Mouse (Mus musculus) heart, embryonic 14.5 days (tissue): ENCODE data around the gene Kif9. TPM values are rescaled to one million over a fixed set of nuclear protein-coding genes. Genes with fewer than 3 reads are reported as not detected.

Experiments
- ATAC-seq: fragments of 200-750 bp; cut with Nextera tagmentation; 2 replicates; pipeline ENCODE4 v1.8.0; 2017; ENCODE audit warnings: low read depth, moderate TSS enrichment; ENCODE audit not compliant: insufficient number of reproducible peaks, insufficient read depth, low FRiP score
- H3K27ac ChIP-seq, 2 experiments: fragments of 200-500 bp in 1 of 2; fragments of 300-500 bp in 1 of 2; sonication (generic) in 1 of 2; replicated peaks in 1 of 2; 2 replicates each; pipeline ENCODE4 v1.5.1; 2012 to 2014; ENCODE audit warnings: low read depth in 2 of 2, low read length in 2 of 2, control low read depth in 1 of 2, mild to moderate bottlenecking in 1 of 2, mixed read lengths in 1 of 2; ENCODE audit not compliant: control insufficient read depth in 1 of 2, insufficient read depth in 1 of 2
- H3K27me3 ChIP-seq: fragments of 300-500 bp; sonication (generic); 2 replicates; pipeline ENCODE4 v1.6.1; 2014; ENCODE audit warnings: mild to moderate bottlenecking, low read length, control low read depth; ENCODE audit not compliant: control insufficient read depth, insufficient read depth
- H3K36me3 ChIP-seq: fragments of 300-500 bp; sonication (generic); 2 replicates; pipeline ENCODE4 v1.6.1; 2014; ENCODE audit warnings: mild to moderate bottlenecking, control low read depth, low read length, mixed read lengths; ENCODE audit not compliant: control insufficient read depth, insufficient read depth
- H3K4me1 ChIP-seq, 2 experiments: fragments of 200-500 bp in 1 of 2; fragments of 300-500 bp in 1 of 2; sonication (generic) in 1 of 2; 2 replicates each; pipeline ENCODE4 v1.6.1; 2012 to 2014; ENCODE audit warnings: low read length in 2 of 2, control low read depth in 1 of 2, mixed read lengths in 1 of 2; ENCODE audit not compliant: control insufficient read depth in 2 of 2, insufficient read depth in 2 of 2
- H3K4me2 ChIP-seq: fragments of 300-500 bp; sonication (generic); 2 replicates; pipeline ENCODE4 v1.6.1; 2014; ENCODE audit warnings: mild to moderate bottlenecking, low read length
- H3K4me3 ChIP-seq, 2 experiments: fragments of 200-500 bp in 1 of 2; fragments of 300-500 bp in 1 of 2; sonication (generic) in 1 of 2; 2 replicates each; pipeline ENCODE4 v1.5.1; 2012 to 2014; ENCODE audit warnings: low read length in 2 of 2, mild to moderate bottlenecking in 2 of 2, control low read depth in 1 of 2, low read depth in 1 of 2, moderate library complexity in 1 of 2; ENCODE audit not compliant: control insufficient read depth in 1 of 2, insufficient read depth in 1 of 2
- H3K9ac ChIP-seq: fragments of 300-500 bp; sonication (generic); 2 replicates; pipeline ENCODE4 v1.6.1; 2014; ENCODE audit warnings: mild to moderate bottlenecking, low read length
- H3K9me3 ChIP-seq: fragments of 300-500 bp; sonication (generic); 2 replicates; pipeline ENCODE4 v1.6.1; 2016; ENCODE audit warnings: low read length, control low read depth; ENCODE audit not compliant: control insufficient read depth
- WGBS: fragments of 180-500 bp; shearing (Covaris S2); extraction: QIAGEN DNeasy Blood & Tissue Kit; methylation state at CpG from one replicate; pipeline ENCODE4 v1.1.7; 2014; 5-methylcytosine and 5-hydroxymethylcytosine counted together
- polyA plus RNA-seq: library from polyadenylated mRNA; unstranded; fragments of >200 nt; fragmentation: Nextera tagmentation; extraction: Ambion mirVana; gene quantifications from 2 replicates; pipeline ENCODE4 v1.2.1, GENCODE M21; 2014

Kif9 gene
- polyA plus RNA-seq, 1 experiment from 2014 or later, result 0.65 TPM

GRCm38 (mm10) chr9:110530650-110531049 lies 53.9 kb downstream of the Kif9 start:
- WGBS, result 74% methylated on average over 3 of the region's 3 CpGs
- no peak for ATAC-seq
- Histone ChIP-seq H3K4me1 (peaks cover 4 to 25% of the 10 kb centered on the region in 2 experiments), H3K27ac (no peak overlapping the region), H3K36me3 (no peaks in the 10 kb centered on the region), H3K27me3 (no peaks in the 10 kb centered on the region), H3K4me3 (no peak overlapping the region), H3K9me3 (no peaks in the 10 kb centered on the region), H3K9ac (no peak overlapping the region), H3K4me2 (peak overlapping the region; percentile 65; the same call in 1 of the 2 replicates)

GRCm38 (mm10) chr9:110531151-110531791 lies 54.5 kb downstream of the Kif9 start:
- H3K4me2 ChIP-seq, result peak overlapping the region; percentile 65
- peak overlapping the region in 1 of 2 experiments; percentile 100; a peak in 2 of 4 replicates for H3K27ac ChIP-seq
- H3K9ac ChIP-seq, result peak overlapping the region; percentile 100
- no peaks in the 10 kb centered on the region for H3K27me3 ChIP-seq
- H3K4me3 ChIP-seq, result peak overlapping the region; percentile 89 to 98; a peak in 3 of 4 replicates
- 23% methylated on average over 6 of the region's 6 CpGs for WGBS
- ATAC-seq, result no peak
- no peaks in the 10 kb centered on the region for H3K9me3 ChIP-seq
- H3K36me3 ChIP-seq, result no peaks in the 10 kb centered on the region
- peaks cover 4 to 25% of the 10 kb centered on the region in 2 experiments; a peak in 3 of 4 replicates for H3K4me1 ChIP-seq

GRCm38 (mm10) chr9:110531914-110532489 lies 55.2 kb downstream of the Kif9 start:
- Histone ChIP-seq H3K27ac (peak overlapping the region; percentile 99 to 100), H3K4me1 (peaks cover 4 to 25% of the 10 kb centered on the region in 2 experiments; a peak in 3 of 4 replicates), H3K27me3 (no peaks in the 10 kb centered on the region), H3K36me3 (0 out of 2 replicates have a peak, but pooled peaks cover 3% of the 10 kb centered on the region), H3K4me2 (peak overlapping the region; percentile 65), H3K9me3 (no peaks in the 10 kb centered on the region), H3K4me3 (peak overlapping the region; percentile 89 to 98), H3K9ac (peak overlapping the region; percentile 100)
- under 1% methylated on average over 45 of the region's 53 CpGs for WGBS
- peak; percentile 99 for ATAC-seq

DNA sequence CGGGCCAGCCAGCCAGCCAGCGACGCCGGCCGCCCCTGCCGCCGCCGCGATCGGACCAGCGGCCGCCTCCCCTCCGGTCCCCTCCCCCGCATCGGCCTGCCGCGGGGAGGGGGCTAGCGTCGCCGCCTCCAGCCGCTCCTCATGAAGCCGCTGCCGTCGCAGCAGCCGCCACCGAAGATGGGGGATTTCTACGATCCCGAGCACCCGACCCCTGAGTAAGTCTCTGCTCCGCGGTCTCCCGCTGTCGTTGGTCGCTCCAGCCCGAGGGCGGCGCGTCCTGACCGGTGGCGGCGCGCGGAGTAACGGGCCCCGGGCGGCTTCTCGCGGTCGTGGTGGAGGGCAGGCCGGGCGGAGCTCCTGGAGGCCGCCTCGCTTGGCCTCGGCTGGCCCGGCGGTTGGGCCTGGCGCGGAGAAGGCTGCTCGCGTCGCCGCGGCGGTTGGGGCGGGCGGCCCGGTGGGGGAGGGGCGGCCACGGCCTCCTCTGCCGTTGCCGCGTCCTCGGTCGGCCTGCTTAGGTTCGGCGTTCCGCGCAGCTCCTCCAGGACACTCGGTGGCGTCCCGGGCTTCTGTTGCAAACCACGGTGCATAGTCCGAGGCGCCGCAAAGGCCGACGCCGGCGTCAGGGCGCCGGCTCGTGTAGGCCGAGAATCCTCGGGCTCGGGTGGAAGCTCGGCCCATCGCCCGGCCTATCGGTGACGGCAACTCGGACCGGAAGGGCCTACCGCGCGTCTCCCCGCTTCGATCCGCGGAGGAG lies 56.0 kb downstream of the Kif9 start, which contains the start of gene Setd2:
Gene Setd2, plus strand, starts transcription at position 60 of the 754 bp plus-strand sequence.
- Histone ChIP-seq H3K36me3 (peaks cover 3% of the 10 kb centered on the region; the same call in 1 of the 2 replicates), H3K4me2 (peak within 1 kb of the TSS; percentile 83), H3K4me1 (peaks cover 4 to 25% of the 10 kb centered on the region in 2 experiments; a peak in 3 of 4 replicates), H3K4me3 (peak within 1 kb of the TSS; percentile 96 to 98), H3K9me3 (no peaks in the 10 kb centered on the region), H3K27me3 (no peaks in the 10 kb centered on the region), H3K27ac (peak within 1 kb of the TSS; percentile 99 to 100), H3K9ac (peak within 1 kb of the TSS; percentile 100)
- ATAC-seq, result peak; percentile 54
- WGBS, result under 1% methylated on average over 79 of the region's 109 CpGs

- Histone ChIP-seq H3K27me3 (no peaks in the 10 kb centered on the region), H3K9ac (peak overlapping the region; percentile 100), H3K4me1 (peaks cover 4 to 25% of the 10 kb centered on the region in 2 experiments; a peak in 3 of 4 replicates), H3K4me2 (peak overlapping the region; percentile 83), H3K36me3 (peaks cover 3% of the 10 kb centered on the region; the same call in 1 of the 2 replicates), H3K27ac (peak overlapping the region; percentile 19 to 100; a peak in 1 of 4 replicates), H3K4me3 (peak overlapping the region; percentile 96 to 98), H3K9me3 (no peaks in the 10 kb centered on the region)
- 18% methylated on average over 5 of the region's 5 CpGs for WGBS
- no peak for ATAC-seq
Measured at GRCm38 (mm10) chr9:110533645-110534044, 56.9 kb downstream of the Kif9 start.

DNA sequence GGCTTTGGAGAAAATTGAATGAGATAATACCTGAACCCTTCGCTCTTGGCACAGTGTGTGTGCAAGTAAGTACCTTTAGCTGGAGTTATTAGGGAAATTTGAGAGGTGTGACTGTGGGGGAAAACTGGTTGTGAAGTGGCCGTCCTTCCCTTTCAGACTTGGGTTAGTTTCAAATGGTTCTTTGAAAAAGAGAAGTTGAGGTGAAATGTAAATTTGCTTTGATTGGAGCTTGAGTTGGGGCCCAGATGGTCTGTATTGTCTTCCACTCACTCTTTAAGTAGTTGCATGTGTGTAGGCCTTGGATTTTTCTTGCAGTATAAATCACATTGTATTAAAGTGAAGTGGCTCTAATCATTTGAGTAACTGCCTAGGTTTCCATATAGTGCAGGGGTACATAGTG lies 58.4 kb downstream of the Kif9 start:
- H3K27me3 ChIP-seq, result no peaks in the 10 kb centered on the region
- no peak overlapping the region for H3K4me3 ChIP-seq
- H3K4me2 ChIP-seq, result 0 out of 2 replicates have a peak overlapping the region, but pooled peaks have one; percentile 10
- 88% methylated on average over 2 of the region's 2 CpGs for WGBS
- H3K36me3 ChIP-seq, result peaks cover 7% of the 10 kb centered on the region; the same call in 1 of the 2 replicates
- no peak overlapping the region for H3K9ac ChIP-seq
- H3K27ac ChIP-seq, result no peak overlapping the region
- no peaks in the 10 kb centered on the region for H3K9me3 ChIP-seq
- no peak for ATAC-seq
- H3K4me1 ChIP-seq, result peaks cover 4 to 25% of the 10 kb centered on the region in 2 experiments; a peak in 3 of 4 replicates

GRCm38 (mm10) chr9:110536636-110537035 lies 59.9 kb downstream of the Kif9 start:
- Histone ChIP-seq H3K4me3 (no peak overlapping the region), H3K27me3 (no peaks in the 10 kb centered on the region), H3K9me3 (no peaks in the 10 kb centered on the region), H3K9ac (no peak overlapping the region), H3K4me2 (no peak overlapping the region), H3K4me1 (peaks cover 2 to 20% of the 10 kb centered on the region in 2 experiments; a peak in 3 of 4 replicates), H3K27ac (no peak overlapping the region), H3K36me3 (peaks cover 7% of the 10 kb centered on the region; the same call in 1 of the 2 replicates)
- no peak for ATAC-seq
- 87% methylated on average over 2 of the region's 2 CpGs for WGBS
